Mouse (Mus musculus): ENCODE results near the gene Dhrs7. TPM values are rescaled to one million over a fixed set of nuclear protein-coding genes. Genes with fewer than 3 reads are reported as not detected.

The Dhrs7 gene
- polyA plus RNA-seq (2012; rRNA removed) = 8.2 and 8.3 TPM in 2 replicates

GRCm38 (mm10) chr12:72664735-72665337 lies at the start of gene Dhrs7:
Dhrs7 (minus strand) TSS chr12:72664909.

GRCm38 (mm10) chr12:72649611-72650330 lies 14.9 kb downstream of the Dhrs7 start, which contains the start of gene Gm4756:
Gm4756 (minus strand) TSS chr12:72649661.

Other genes starting within 250 kb of the Dhrs7 start
- 0.08 and 0.13 TPM in 2 replicates for gene Lrrc9, start 223.0 kb downstream of the Dhrs7 start, polyA plus RNA-seq (2012; rRNA removed)
- 1.5 and 1.8 TPM in 2 replicates for gene Pcnx4, start 128.5 kb downstream of the Dhrs7 start, polyA plus RNA-seq (2012; rRNA removed)
- gene Gm4756, start 15.2 kb downstream of the Dhrs7 start, polyA plus RNA-seq (2012; rRNA removed) = 0.08 and 0.12 TPM in 2 replicates
- gene Ppm1a, start 92.5 kb upstream of the Dhrs7 start, polyA plus RNA-seq (2012; rRNA removed) = 39.1 and 43.8 TPM in 2 replicates